ENCODE assay signal across 20 mouse cellular contexts in genomic region chr11:67293440-67293839, GRCm38 (mm10). TPM values are rescaled to one million over a fixed set of nuclear protein-coding genes. Genes with fewer than 3 reads are reported as not detected.
"Had no signal": no experiment of that assay in that cellular context is flagged by ENCODE, and none has a peak within 500 bp of the region (broad histone marks: within the 10 kb centered on the region; RNA-seq: fewer than 3 reads in every experiment).

No protein-coding gene starts in this region.

- H3K27ac ChIP-seq: kidney, postnatal 0 days; limb, embryonic 12.5 days; liver, embryonic 13.5 days; lung, embryonic 15.5 days; midbrain, embryonic 12.5 days; neural tube, embryonic 13.5 days had no signal

- H3K4me3 ChIP-seq: limb, embryonic 12.5 days; liver, embryonic 13.5 days; lung, embryonic 15.5 days; midbrain, embryonic 12.5 days; neural tube, embryonic 13.5 days had no signal

- DNase-seq: kidney, adult 11 months; kidney, adult 9 months; kidney, postnatal 36 days; liver; liver, embryonic 13.5 days; liver, postnatal 0 days; retina, postnatal 1 day; spleen, adult 18-20 months; thymus, adult 2 months; thymus, postnatal 25 days had no signal

RNA-seq across cellular contexts. Expression of gene Myh8, which starts 16.5 kb away (rescaled TPM):
- total RNA-seq: megakaryocyte-erythroid progenitor cell, adult 5-6 weeks had no signal
- polyA plus RNA-seq: testis, adult 2 months had no signal

RNA-seq across cellular contexts. Expression of gene Myh13, which starts 28.0 kb away (rescaled TPM):
- total RNA-seq: megakaryocyte-erythroid progenitor cell, adult 5-6 weeks had no signal
- polyA plus RNA-seq: intestine, embryonic 14.5 days; kidney, postnatal 0 days; liver, embryonic 13.5 days; liver, postnatal 0 days; midbrain, embryonic 12.5 days; neural tube, embryonic 13.5 days; stomach, embryonic 14.5 days; urinary bladder, adult 2 months had no signal

RNA-seq across cellular contexts. Expression of gene Myh4, which starts 55.6 kb away (rescaled TPM):
- total RNA-seq: megakaryocyte-erythroid progenitor cell, adult 5-6 weeks had no signal
- polyA plus RNA-seq: kidney, postnatal 0 days; liver, embryonic 13.5 days; liver, postnatal 0 days; neural tube, embryonic 13.5 days; stomach, embryonic 14.5 days had no signal
